Mouse (Mus musculus): ENCODE measurements around the gene Ehf.

GRCm38 (mm10) chr2:103285561-103285960, 17.5 kb downstream of the Ehf start:
- TF ChIP-seq POLR2A (IDR thresholded peaks at IDR 0.05; ENCODE audit: borderline replicate concordance, insufficient read depth, low read length) (no peak), CTCF (IDR thresholded peaks at IDR 0.05; ENCODE audit: borderline replicate concordance, insufficient read depth, low read depth, low read length) (no peak)

Data from cerebellum, adult 2 months (tissue).